Mouse (Mus musculus) heart, embryonic 13.5 days (tissue): ENCODE measurements at regions not wholly inside any gene's neighbourhood (a gene's known extent, or its start where the extent isn't known, plus 50 kb on each side); places are given as distances from the start of the nearest gene placed in this dataset.
A peak's percentile ranks its signal among the peaks of the same experiment; 100 is the strongest.

Experiments
- ATAC-seq: fragments of 200-750 bp; cut with Nextera tagmentation; 2 replicates; pipeline ENCODE4 v1.8.0; 2017; ENCODE audit warnings: moderate TSS enrichment; ENCODE audit not compliant: insufficient number of reproducible peaks, low FRiP score, low TSS enrichment; ENCODE audit errors: extremely low read depth
- H3K27ac ChIP-seq: fragments of 300-500 bp; sonication (generic); replicated peaks from 2 replicates; pipeline ENCODE4 v1.5.1; 2015; ENCODE audit warnings: moderate library complexity, mild to moderate bottlenecking, inconsistent platforms
- H3K27me3 ChIP-seq: fragments of 300-500 bp; sonication (generic); replicated peaks from 2 replicates; pipeline ENCODE4 v1.6.1; 2015; ENCODE audit warnings: mild to moderate bottlenecking, inconsistent platforms
- H3K36me3 ChIP-seq: fragments of 300-500 bp; sonication (generic); 2 replicates; pipeline ENCODE4 v1.6.1; 2015; ENCODE audit warnings: mild to moderate bottlenecking, inconsistent platforms
- H3K4me1 ChIP-seq: fragments of 300-500 bp; sonication (generic); 2 replicates; pipeline ENCODE4 v1.6.1; 2015; ENCODE audit warnings: inconsistent platforms
- H3K4me2 ChIP-seq: fragments of 300-500 bp; sonication (generic); 2 replicates; pipeline ENCODE4 v1.6.1; 2015; ENCODE audit warnings: inconsistent platforms, mild to moderate bottlenecking, moderate library complexity
- H3K4me3 ChIP-seq: fragments of 300-500 bp; sonication (generic); 2 replicates; pipeline ENCODE4 v1.5.1; 2015; ENCODE audit warnings: moderate library complexity, mild to moderate bottlenecking, inconsistent platforms
- H3K9ac ChIP-seq: fragments of 300-500 bp; sonication (generic); 2 replicates; pipeline ENCODE4 v1.6.1; 2015; ENCODE audit warnings: inconsistent platforms, mild to moderate bottlenecking, moderate library complexity
- H3K9me3 ChIP-seq: fragments of 300-500 bp; sonication (generic); 2 replicates; pipeline ENCODE4 v1.6.1; 2016; ENCODE audit warnings: inconsistent platforms
- WGBS: fragments of 180-500 bp; shearing (Covaris S2); methylation state at CpG from one replicate; pipeline ENCODE4 v1.1.7; 2015; ENCODE audit warnings: mixed read lengths; 5-methylcytosine and 5-hydroxymethylcytosine counted together

DNA sequence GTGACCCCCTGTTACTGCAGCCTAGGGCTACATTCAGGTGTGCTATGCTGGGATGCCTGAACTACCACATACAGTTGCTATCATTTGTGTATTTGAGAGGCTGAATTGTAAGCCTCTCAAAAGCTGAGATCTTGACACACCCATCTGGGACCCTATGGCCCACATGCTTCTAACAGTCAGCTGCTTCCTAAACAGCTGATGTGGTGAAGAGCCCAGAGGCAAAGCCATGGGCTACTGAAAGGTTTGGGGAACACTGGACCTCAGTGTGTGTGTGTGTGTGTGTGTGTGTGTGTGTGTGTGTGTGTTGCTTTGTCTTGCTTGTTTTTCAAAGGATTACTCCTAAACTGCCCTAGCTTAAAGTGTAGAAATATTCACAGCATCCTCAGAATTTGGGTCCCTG, 75.0 kb downstream of the Lbh start:
- no peak overlapping the region for H3K27ac ChIP-seq

DNA sequence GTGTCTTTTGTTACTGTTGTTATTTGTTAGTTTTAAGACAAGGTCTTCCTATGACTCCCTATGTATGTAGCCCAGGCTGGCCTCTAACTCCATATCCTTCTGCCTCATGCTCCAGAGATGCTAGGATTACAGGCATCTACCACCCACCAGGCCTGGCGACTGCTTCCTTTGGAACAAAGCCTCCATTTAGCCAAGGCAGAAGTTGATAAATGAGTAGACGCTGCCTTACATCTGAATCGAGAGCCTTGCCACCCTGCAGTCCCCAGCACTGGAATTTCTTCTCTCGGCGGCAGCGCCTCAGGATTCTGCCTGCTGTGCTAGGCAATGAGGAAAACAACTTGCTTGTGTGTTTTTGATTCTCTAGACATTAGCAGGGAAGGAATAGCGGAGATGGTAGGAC, 75.5 kb downstream of the Lbh start:
- H3K27ac ChIP-seq: no peak overlapping the region
- 55% methylated on average over 7 of the region's 7 CpGs for WGBS
- H3K4me2 ChIP-seq: no peak overlapping the region
- no peaks in the 10 kb centered on the region for H3K9me3 ChIP-seq
- H3K9ac ChIP-seq: no peak overlapping the region
- H3K36me3 ChIP-seq: no peaks in the 10 kb centered on the region
- H3K4me3 ChIP-seq: no peak overlapping the region
- peaks cover 60% of the 10 kb centered on the region for H3K4me1 ChIP-seq
- no peak for ATAC-seq
- no peaks in the 10 kb centered on the region for H3K27me3 ChIP-seq

More for the DNA sequence above, 75.0 kb downstream of the Lbh start:
- Histone ChIP-seq H3K9me3 (no peaks in the 10 kb centered on the region), H3K36me3 (no peaks in the 10 kb centered on the region), H3K4me2 (no peak overlapping the region), H3K4me3 (no peak overlapping the region), H3K9ac (no peak overlapping the region), H3K4me1 (peaks cover 57% of the 10 kb centered on the region), H3K27me3 (no peaks in the 10 kb centered on the region)
- no peak for ATAC-seq

DNA sequence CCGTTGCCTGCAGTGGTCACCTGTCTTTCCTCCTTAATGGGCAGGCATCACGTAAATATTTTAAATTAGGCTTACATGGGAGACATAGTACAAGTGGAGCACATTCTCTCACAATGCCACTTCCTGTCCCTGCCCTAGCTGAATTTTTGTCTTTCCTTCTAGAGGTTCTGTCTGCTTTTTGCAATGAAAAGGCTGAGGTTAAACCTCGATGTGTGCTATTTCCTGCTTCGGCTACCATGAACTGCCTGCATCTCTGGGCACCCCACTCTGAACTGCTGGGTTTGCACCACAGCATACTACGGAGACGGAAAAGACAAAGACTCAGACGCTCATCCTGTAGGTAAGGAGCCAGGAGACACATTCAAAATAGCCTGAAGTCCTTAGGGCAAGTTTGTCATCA, 78.4 kb downstream of the Lbh start:
- no peaks in the 10 kb centered on the region for H3K36me3 ChIP-seq
- H3K9me3 ChIP-seq: no peaks in the 10 kb centered on the region
- H3K27ac ChIP-seq: peak overlapping the region; percentile 92
- H3K9ac ChIP-seq: peak overlapping the region; percentile 38; the same call in 1 of the 2 replicates
- H3K4me3 ChIP-seq: no peak overlapping the region
- no peaks in the 10 kb centered on the region for H3K27me3 ChIP-seq
- ATAC-seq: no peak
- WGBS: 66% methylated on average over 7 of the region's 7 CpGs
- peaks cover 60% of the 10 kb centered on the region for H3K4me1 ChIP-seq
- H3K4me2 ChIP-seq: no peak overlapping the region

DNA sequence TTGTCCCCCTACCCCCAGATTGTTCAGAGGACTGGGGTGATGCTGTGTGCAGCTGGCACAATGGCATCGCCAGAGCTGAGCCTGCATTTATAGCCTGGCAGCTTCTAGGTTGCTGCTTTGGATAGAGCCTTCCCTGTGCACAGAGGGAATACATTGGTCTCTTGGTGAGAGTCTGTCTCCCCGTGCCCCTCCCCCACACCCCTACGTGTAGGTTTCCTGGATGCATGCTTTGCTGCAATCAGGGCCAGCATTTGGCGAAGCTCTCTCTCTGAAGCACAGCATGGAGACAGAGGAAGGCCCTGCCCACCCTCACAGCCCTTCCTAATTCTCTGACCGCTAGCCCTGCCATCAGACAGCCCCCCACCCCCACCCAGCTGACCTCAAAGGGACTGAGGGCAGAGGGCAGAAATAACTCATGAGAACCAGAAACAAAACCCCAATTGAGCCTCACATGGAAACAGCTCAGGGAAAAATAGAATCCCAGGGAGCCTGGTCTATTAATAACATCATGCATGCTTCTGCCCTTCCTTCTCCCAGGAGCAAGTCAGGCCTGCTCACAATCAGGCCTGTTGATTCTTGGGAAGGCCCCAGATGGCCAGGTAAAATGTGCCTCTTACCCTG, 79.3 kb downstream of the Lbh start:
- WGBS: 7% methylated on average over 5 of the region's 5 CpGs
- ATAC-seq: peak; percentile 40; the same call in 1 of the 2 replicates
- peaks cover 58% of the 10 kb centered on the region for H3K4me1 ChIP-seq

DNA sequence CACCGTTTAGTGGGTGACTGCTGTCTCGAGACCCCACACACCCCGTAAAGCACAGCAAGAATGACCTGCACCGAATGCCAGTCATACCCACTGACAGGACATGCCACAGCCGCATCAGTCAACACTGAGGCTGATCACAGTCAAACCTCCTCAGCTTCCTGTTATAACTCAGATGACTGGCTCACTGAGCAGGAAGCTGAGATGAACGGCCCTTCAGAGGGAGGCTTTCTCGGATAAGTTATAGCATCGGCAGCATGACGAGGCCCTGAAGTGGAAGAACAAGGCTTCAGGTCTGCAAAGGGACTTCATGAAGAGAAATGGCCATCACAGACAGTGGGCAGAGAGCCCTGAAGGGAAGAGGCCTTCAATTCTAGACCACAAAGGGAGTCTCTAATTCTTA, 87.0 kb downstream of the Lbh start:
- Histone ChIP-seq H3K4me3 (no peak overlapping the region), H3K4me2 (no peak overlapping the region), H3K36me3 (no peaks in the 10 kb centered on the region), H3K9me3 (no peaks in the 10 kb centered on the region), H3K27me3 (no peaks in the 10 kb centered on the region), H3K9ac (no peak overlapping the region), H3K27ac (no peak overlapping the region), H3K4me1 (peaks cover 35% of the 10 kb centered on the region)
- WGBS: 56% methylated on average over 9 of the region's 9 CpGs
- ATAC-seq: no peak

More for the DNA sequence above, 79.3 kb downstream of the Lbh start:
- Histone ChIP-seq H3K9ac (peak overlapping the region; percentile 38), H3K36me3 (no peaks in the 10 kb centered on the region), H3K27me3 (no peaks in the 10 kb centered on the region), H3K27ac (peak overlapping the region; percentile 92), H3K4me3 (no peak overlapping the region), H3K4me2 (peak overlapping the region; percentile 2; the same call in 1 of the 2 replicates), H3K9me3 (no peaks in the 10 kb centered on the region)

DNA sequence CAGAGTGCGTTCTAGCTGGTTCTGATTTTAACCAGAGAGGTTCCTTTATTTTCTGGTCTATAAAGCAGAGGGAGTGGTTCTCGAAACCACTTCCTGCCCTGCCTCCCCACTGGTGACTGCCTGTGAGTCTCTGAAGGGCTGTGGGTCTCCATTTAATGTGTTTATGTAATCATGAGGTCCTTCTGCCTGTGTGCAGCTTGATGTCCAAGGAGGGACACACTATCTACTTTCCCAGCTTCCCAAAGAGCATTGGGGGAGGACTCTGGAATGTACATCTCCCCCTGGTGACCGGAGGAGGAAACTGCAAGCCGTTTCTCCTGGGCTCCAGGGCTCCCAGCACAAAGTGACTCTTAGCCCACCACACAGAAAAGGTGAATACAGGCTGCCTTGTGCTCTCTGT, 90.8 kb downstream of the Lbh start:
- WGBS: 49% methylated on average over 4 of the region's 4 CpGs
- Histone ChIP-seq H3K4me3 (no peak overlapping the region), H3K4me1 (peaks cover 62% of the 10 kb centered on the region), H3K9me3 (no peaks in the 10 kb centered on the region), H3K4me2 (no peak overlapping the region), H3K27ac (0 out of 2 replicates have a peak overlapping the region, but pooled peaks have one; percentile 5), H3K27me3 (no peaks in the 10 kb centered on the region), H3K36me3 (no peaks in the 10 kb centered on the region), H3K9ac (no peak overlapping the region)
- no peak for ATAC-seq

DNA sequence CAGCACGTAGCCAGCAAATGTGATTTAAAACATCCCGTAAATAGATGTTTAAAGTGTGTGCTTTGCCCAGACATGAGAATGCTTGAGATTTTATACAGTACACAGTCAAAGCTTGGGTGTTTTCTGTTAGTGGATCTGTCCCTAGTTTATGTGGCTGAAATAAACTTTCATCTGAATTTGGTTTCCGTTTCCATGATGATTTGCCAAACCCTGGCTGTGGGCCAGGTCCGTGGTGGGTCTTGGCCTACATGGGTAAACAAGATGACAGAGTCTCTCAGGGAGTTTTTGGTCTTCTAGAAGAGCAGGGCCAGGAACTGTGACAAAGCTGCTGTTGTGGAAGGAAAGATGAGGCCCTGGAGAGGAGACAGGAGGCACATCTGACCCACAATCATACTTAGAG, 91.9 kb downstream of the Lbh start:
- Histone ChIP-seq H3K27ac (0 out of 2 replicates have a peak overlapping the region, but pooled peaks have one; percentile 5), H3K4me3 (no peak overlapping the region), H3K36me3 (no peaks in the 10 kb centered on the region), H3K4me1 (peaks cover 71% of the 10 kb centered on the region), H3K27me3 (no peaks in the 10 kb centered on the region), H3K9me3 (no peaks in the 10 kb centered on the region), H3K9ac (no peak overlapping the region), H3K4me2 (no peak overlapping the region)
- ATAC-seq: no peak
- WGBS: 75% methylated on average over 4 of the region's 4 CpGs

DNA sequence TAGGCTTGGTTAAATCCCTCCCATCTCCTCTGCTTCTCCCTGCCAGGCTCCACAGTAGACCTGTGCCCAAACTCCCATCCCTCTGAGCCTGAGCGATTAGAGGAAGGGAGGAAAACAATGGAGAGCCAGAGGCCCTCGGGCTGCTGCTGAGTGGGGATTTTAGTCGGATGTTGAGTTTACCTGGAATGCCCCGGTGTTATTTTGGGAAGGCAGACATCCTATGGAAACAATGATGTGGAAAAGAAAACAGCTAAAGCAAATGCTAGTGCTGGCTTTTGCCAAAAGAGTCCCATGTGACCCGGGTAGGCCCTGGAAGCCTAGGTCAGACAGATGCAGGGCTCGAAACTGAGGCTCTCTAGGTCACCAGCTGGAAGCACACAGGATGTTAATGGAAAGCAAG, 94.3 kb downstream of the Lbh start:
- Histone ChIP-seq H3K27ac (peak overlapping the region; percentile 67), H3K4me3 (no peak overlapping the region), H3K4me2 (no peak overlapping the region), H3K27me3 (no peaks in the 10 kb centered on the region), H3K4me1 (peaks cover 70% of the 10 kb centered on the region), H3K36me3 (no peaks in the 10 kb centered on the region), H3K9ac (peak overlapping the region; percentile 16; the same call in 1 of the 2 replicates), H3K9me3 (no peaks in the 10 kb centered on the region)
- ATAC-seq: no peak
- WGBS: 35% methylated on average over 6 of the region's 6 CpGs

DNA sequence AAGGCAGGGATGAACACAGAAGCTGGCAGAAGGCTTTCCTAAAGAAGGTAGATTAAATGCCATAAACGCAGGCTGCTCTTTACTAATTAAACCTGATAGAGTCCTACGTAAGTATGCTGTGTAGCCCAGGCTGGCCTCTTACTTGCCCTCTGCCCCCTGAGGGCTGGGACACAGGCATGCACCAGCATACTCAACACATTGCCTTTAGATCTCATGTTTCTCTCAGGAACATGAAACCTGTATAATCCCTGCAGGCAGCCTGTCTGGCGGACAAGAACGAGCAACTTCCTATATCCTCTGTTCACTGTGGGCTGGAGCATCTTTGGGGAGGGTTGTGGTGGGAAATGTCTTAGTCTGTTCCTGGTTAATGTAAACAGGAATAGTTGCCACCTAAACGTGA, 94.8 kb upstream of the Lclat1 start:
- H3K9me3 ChIP-seq: no peaks in the 10 kb centered on the region
- H3K27me3 ChIP-seq: no peaks in the 10 kb centered on the region
- no peak for ATAC-seq
- no peaks in the 10 kb centered on the region for H3K36me3 ChIP-seq
- peak overlapping the region; percentile 16; the same call in 1 of the 2 replicates for H3K9ac ChIP-seq
- no peak overlapping the region for H3K4me3 ChIP-seq
- no peak overlapping the region for H3K4me2 ChIP-seq
- WGBS: 56% methylated on average over 5 of the region's 5 CpGs
- H3K4me1 ChIP-seq: peaks cover 70% of the 10 kb centered on the region
- peak overlapping the region; percentile 67 for H3K27ac ChIP-seq

DNA sequence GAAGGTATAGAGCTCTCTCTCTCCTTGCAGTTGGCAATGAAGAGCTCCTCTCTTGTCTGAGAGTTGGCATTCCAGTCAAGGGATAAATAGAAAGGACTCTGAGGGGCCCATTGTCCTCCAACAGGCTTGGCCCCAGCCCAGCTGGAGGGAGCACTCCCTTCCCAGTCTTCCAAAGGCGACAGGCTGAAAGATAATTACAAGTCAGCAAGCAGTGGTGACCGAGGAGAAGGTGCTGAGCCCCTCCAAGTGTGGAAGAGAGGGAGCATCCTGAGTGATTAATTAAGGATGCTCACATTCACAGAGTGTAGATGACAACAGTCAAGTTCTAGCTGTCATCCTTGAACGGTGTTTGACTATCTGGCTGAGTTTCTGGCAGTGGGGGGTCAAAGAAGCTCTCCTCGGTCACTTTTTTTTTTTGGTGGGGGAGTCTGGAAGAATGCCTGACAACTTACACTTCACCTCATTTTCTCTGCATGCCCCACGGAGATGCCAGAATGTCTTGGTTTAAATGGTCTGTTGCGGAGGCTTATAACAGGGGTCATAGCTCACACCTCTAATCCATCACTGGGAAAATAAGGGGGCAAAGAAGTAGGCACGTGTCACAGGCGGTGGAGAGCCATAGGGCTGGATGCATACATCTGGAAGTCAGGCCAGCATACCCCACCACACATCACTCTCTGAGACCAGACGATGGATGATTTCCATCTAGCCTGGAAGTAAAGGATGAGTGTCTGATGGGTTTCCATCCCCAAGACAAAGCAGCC, 93.5 kb upstream of the Lclat1 start:
- no peaks in the 10 kb centered on the region for H3K27me3 ChIP-seq
- H3K4me1 ChIP-seq: peaks cover 64% of the 10 kb centered on the region
- H3K4me3 ChIP-seq: no peak overlapping the region
- ATAC-seq: no peak
- peak overlapping the region; percentile 5; the same call in 1 of the 2 replicates for H3K4me2 ChIP-seq
- no peaks in the 10 kb centered on the region for H3K36me3 ChIP-seq
- H3K27ac ChIP-seq: peak overlapping the region; percentile 67
- H3K9me3 ChIP-seq: no peaks in the 10 kb centered on the region
- whole genome bisulfite sequencing: 39% methylated on average over 9 of the region's 9 CpGs
- no peak overlapping the region for H3K9ac ChIP-seq

DNA sequence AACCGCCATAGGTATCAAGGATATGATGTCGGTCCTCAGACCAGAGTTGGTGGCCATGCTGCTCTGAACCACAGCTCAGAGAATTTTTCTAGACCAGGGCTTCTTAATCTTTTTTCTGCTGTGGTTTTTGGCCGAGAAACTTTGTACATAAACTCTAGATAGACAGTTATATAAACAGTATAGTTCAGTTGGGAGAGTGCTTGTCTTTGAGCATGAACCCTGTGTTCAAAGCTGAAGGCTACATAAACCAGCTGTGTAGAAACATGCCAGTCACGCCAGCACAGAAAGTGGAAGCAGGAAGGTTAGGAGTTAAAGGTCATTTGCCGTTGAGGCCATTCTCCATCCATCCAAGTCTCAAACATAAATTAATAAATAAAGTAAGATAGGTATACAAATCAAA, 90.6 kb upstream of the Lclat1 start:
- Histone ChIP-seq H3K27ac (peak overlapping the region; percentile 41; the same call in 1 of the 2 replicates), H3K9ac (no peak overlapping the region), H3K4me1 (peaks cover 72% of the 10 kb centered on the region), H3K9me3 (no peaks in the 10 kb centered on the region), H3K36me3 (no peaks in the 10 kb centered on the region), H3K27me3 (no peaks in the 10 kb centered on the region), H3K4me3 (no peak overlapping the region), H3K4me2 (no peak overlapping the region)
- no peak for ATAC-seq
- WGBS: 68% methylated on average over 5 of the region's 5 CpGs
